Mouse (Mus musculus): ENCODE measurements at regions not wholly inside any gene's neighbourhood (a gene's known extent, or its start where the extent isn't known, plus 50 kb on each side); places are given as distances from the start of the nearest gene placed in this dataset.

DNA sequence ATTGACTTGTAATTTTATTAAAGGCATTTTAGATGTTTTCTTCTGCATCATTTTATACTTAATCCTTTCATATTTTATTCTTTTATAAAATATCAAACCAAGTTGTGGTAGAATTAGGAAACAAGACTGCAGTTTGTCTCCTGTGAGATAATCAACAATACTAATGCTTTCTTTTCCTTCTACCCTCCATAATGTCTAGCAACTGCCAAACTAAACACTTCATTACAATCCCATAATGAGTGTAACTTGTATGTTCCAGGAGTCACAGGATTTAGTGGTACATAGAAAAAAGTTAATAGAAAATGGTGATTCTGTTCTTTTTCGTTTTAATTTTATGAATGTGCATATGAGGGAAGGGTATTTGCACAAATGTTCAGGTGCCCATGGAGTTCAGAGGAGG is 782.4 kb downstream of the Fat4 start:
- no peak for ATAC-seq (ENCODE audit: low FRiP score, low read depth)

DNA sequence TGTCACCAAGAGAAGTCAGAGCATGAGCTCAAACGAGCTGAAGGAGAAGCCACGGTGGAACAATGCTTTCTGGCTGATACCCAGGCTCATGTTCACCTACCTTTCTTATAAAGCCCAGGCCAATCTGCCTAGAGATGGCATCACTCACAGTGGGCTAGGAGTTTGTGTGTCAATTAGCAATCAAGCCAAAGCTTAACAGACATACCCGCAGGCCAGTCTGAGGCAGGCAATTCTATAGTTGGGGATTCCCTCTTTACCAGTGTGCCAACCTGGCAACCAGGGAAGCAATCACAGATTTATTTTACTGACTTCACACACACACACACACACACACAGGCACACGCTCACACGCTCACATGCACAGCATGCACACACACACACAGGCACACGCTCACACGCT is 787.3 kb downstream of the Fat4 start:
- no peaks in the 10 kb centered on the region for H3K9me3 ChIP-seq
- 94% methylated on average over 7 of the region's 7 CpGs for WGBS
- ATAC-seq (ENCODE audit: low FRiP score, low read depth) = no peak
- H3K36me3 ChIP-seq = no peaks in the 10 kb centered on the region
- no peaks in the 10 kb centered on the region for H3K4me1 ChIP-seq
- H3K4me2 ChIP-seq (replicated peaks) = no peak overlapping the region
- no peaks in the 10 kb centered on the region for H3K27me3 ChIP-seq (replicated peaks)
- no peak overlapping the region for H3K9ac ChIP-seq
- no peak overlapping the region for H3K27ac ChIP-seq
- no peak overlapping the region for H3K4me3 ChIP-seq

More for the DNA sequence above, 782.4 kb downstream of the Fat4 start:
- 74% methylated on average over 1 of the region's 1 CpGs for WGBS
- Histone ChIP-seq H3K36me3 (no peaks in the 10 kb centered on the region), H3K4me3 (no peak overlapping the region), H3K9me3 (no peaks in the 10 kb centered on the region), H3K4me2 (replicated peaks) (no peak overlapping the region), H3K27me3 (replicated peaks) (no peaks in the 10 kb centered on the region), H3K27ac (no peak overlapping the region), H3K9ac (no peak overlapping the region), H3K4me1 (no peaks in the 10 kb centered on the region)

DNA sequence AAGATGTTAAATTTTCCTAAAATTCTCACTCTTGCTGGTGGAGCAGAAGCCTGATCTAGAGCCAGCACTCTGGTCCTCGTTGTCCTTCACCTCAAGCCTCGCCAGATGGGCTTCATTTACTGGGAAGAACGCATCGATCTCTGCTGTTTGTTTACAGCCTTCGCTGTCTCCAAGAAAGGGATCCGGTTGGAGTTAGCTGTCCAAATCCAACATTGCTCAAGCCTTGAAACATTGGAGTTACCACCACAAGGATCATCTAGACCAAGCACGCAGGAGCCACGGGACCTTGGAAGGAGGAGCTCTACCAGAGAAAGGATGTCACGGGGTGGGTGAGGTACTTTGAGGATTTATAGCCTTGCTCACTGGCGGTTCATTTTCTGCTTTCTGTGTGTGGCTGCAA is 788.2 kb downstream of the Fat4 start:
- Histone ChIP-seq H3K9me3 (no peaks in the 10 kb centered on the region), H3K27me3 (replicated peaks) (no peaks in the 10 kb centered on the region), H3K36me3 (no peaks in the 10 kb centered on the region), H3K9ac (no peak overlapping the region), H3K4me2 (replicated peaks) (no peak overlapping the region), H3K4me3 (no peak overlapping the region), H3K27ac (no peak overlapping the region), H3K4me1 (no peaks in the 10 kb centered on the region)
- ATAC-seq (ENCODE audit: low FRiP score, low read depth) = no peak
- WGBS = 80% methylated on average over 10 of the region's 10 CpGs

DNA sequence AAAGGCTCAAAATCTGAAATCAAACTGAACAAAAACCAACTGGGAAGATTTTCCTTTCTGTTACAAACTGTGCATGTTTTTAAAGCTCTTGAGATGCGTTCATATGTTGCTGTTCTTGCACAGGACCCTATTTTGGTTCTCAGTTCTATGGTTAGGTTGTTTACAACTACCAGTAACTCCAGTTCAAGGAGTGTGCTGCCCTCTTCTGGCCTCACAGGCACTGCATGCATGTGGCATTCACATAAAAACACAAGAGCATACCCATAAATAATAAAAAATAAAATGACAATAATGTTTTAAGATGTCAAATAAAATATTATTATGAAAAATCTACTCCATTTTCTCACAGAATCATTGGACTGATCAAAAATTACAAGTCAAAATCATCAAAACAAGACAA is 818.9 kb downstream of the Fat4 start:
- H3K9me3 ChIP-seq = peaks cover 7% of the 10 kb centered on the region; the same call in 1 of the 2 replicates
- no peak for ATAC-seq (ENCODE audit: low FRiP score, low read depth)
- H3K27me3 ChIP-seq (replicated peaks) = no peaks in the 10 kb centered on the region
- no peak overlapping the region for H3K4me2 ChIP-seq (replicated peaks)
- WGBS = 81% methylated on average over 1 of the region's 1 CpGs
- no peaks in the 10 kb centered on the region for H3K36me3 ChIP-seq
- no peaks in the 10 kb centered on the region for H3K4me1 ChIP-seq
- no peak overlapping the region for H3K4me3 ChIP-seq
- H3K27ac ChIP-seq = no peak overlapping the region
- no peak overlapping the region for H3K9ac ChIP-seq

DNA sequence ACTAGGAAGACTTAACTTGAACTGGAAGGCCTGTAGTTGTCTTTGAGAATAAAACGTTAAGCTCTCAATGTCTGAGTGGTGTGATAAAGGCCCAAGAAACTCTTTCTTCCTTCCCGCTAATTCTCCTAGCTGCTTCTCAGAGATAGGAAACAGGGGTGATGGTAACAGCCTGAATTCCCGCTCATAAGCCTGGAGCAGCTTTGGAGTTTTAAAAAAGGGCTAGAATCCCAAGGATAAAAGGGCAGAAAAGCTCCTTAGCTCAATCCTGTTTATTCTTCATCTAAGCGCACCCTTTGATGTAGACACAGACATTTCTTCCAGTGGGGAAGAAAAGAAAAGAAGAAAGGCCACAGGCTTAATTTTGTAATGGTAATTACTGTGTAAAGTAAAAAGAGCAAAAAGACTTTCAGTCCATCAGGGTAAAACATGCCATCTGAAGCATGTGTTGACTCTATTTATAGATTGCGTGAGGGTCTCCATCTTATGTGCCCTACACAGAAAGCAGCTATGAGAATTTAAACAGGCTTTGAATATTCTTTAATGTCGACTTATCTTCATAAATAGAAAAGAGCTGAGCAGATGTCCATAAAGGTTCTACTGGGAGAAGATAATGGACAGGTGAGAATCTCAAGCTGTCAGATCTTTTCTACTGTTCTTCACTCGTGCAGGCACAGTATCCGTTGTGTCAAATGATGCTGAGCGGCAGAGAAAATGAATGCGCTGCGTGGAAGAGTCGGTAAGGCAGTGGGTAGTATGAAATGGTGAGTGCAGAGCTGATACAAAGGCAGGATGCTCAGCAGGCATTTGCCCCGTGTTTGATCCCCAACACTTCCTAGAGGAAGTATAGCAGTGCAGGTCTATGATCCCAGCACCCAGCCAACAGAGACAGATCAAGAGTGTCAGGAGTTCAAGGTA is 818.0 kb upstream of the Intu start:
- Histone ChIP-seq H3K4me1 (no peaks in the 10 kb centered on the region), H3K27ac (no peak overlapping the region), H3K4me3 (no peak overlapping the region), H3K4me2 (replicated peaks) (no peak overlapping the region), H3K9me3 (no peaks in the 10 kb centered on the region), H3K27me3 (replicated peaks) (no peaks in the 10 kb centered on the region), H3K9ac (no peak overlapping the region), H3K36me3 (no peaks in the 10 kb centered on the region)
- WGBS = 86% methylated on average over 13 of the region's 13 CpGs
- ATAC-seq (ENCODE audit: low FRiP score, low read depth) = no peak

DNA sequence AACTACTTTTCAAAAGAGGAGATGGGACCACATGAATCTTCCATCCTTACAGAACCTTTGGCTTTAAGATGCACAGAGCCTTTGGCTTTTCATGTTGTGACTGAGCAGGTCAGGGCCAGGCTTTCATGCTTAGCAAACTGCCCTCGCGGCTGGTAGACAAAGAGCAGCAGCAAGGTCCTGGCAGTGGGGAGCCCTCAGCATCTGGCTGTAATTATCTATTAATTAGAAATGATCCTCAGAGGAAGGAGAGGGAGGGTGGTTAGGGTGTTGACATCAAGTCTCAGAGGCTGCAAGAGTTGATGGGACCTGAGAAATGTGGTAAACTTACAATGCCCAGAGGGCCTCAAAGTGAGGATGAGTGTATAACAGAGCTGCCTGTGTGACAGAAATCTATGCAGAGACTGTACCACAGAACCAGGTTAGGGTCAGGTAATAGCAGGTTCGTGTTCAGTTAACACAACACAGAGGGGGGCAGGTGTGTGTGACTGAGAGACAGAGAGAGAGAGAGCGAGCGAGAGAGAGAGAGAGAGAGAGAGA is 817.0 kb upstream of the Intu start:
- Histone ChIP-seq H3K9me3 (no peaks in the 10 kb centered on the region), H3K4me2 (replicated peaks) (no peak overlapping the region), H3K4me3 (no peak overlapping the region), H3K36me3 (no peaks in the 10 kb centered on the region), H3K9ac (no peak overlapping the region), H3K27ac (no peak overlapping the region), H3K27me3 (replicated peaks) (no peaks in the 10 kb centered on the region), H3K4me1 (no peaks in the 10 kb centered on the region)
- 64% methylated on average over 5 of the region's 5 CpGs for WGBS
- ATAC-seq (ENCODE audit: low FRiP score, low read depth) = no peak

DNA sequence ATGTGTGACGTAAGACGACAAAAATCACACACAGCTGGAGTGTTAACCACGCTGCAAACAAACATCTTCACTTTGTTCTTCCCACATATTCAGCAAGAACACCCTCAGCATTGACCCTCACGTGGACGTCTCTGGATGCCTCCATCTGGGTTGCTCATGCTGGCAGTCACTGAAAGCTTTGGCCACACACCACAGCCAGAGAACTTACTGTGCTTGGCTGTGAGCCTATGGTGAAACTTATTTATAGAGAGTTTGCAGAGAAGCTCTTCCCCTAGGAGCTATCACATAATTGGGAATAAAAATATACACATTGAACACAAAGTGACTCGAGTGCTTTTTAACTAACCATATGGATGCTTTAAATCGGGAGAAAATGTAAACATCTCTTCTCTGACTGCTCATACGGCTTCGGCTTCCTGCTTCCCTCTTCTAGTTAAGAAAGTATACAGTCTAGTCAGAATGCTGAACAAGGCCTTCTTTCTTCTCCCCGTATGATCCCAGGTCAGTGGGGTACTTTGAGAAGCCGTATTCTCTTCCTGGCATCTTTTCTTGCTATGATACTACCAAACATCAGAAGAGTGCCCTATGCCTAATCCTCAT is 812.0 kb upstream of the Intu start:
- H3K9ac ChIP-seq = no peak overlapping the region
- no peak overlapping the region for H3K27ac ChIP-seq
- H3K4me1 ChIP-seq = no peaks in the 10 kb centered on the region
- H3K27me3 ChIP-seq (replicated peaks) = no peaks in the 10 kb centered on the region
- no peaks in the 10 kb centered on the region for H3K9me3 ChIP-seq
- H3K4me3 ChIP-seq = no peak overlapping the region
- WGBS = 80% methylated on average over 11 of the region's 11 CpGs
- no peak overlapping the region for H3K4me2 ChIP-seq (replicated peaks)
- no peak for ATAC-seq (ENCODE audit: low FRiP score, low read depth)
- H3K36me3 ChIP-seq = no peaks in the 10 kb centered on the region

DNA sequence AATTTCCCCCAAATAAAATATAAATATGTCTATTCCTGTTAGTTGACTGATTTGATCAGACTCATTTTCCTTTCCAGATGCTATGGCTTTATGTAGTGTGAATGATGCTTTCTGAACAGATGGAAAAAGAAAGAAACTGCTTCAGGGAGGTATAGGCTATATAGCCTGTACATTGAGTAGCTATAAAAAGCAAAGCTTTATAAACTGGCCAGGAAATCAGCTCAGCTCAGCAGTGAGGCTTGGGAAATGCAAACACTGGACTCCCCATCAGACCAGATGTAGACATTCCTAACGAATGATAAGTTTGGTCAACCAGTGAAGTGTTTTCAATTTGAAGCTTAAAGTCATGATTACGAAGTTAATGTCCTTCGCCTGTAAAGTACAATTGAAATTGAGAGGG is 805.3 kb upstream of the Intu start:
- H3K36me3 ChIP-seq = no peaks in the 10 kb centered on the region

DNA sequence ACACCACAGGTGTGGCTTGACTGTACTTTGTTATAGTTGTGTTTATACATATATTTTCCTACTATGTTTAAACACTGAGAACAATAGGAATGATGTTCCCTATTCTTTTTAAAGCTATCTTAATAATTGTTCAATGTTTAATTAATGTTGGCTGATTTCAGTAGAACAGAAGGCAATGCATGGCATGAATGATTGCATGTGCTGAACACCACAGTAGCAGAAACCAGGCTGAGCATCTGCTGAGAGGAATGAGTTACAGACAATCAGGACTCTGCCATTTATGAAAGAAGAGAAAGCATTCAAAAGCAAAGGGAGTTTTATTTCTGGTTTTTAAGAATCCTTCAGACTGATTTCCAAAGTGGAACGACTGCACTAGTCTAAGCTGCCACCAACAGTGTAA is 794.4 kb upstream of the Intu start:
- H3K36me3 ChIP-seq = no peaks in the 10 kb centered on the region
- no peak overlapping the region for H3K9ac ChIP-seq
- no peaks in the 10 kb centered on the region for H3K27me3 ChIP-seq (replicated peaks)
- H3K27ac ChIP-seq = no peak overlapping the region
- H3K4me2 ChIP-seq (replicated peaks) = no peak overlapping the region
- no peaks in the 10 kb centered on the region for H3K9me3 ChIP-seq
- no peak overlapping the region for H3K4me3 ChIP-seq
- H3K4me1 ChIP-seq = no peaks in the 10 kb centered on the region
- WGBS = 67% methylated on average over 1 of the region's 1 CpGs
- no peak for ATAC-seq (ENCODE audit: low FRiP score, low read depth)

More for the DNA sequence above, 805.3 kb upstream of the Intu start:
- H3K4me2 ChIP-seq (replicated peaks) = no peak overlapping the region
- ATAC-seq (ENCODE audit: low FRiP score, low read depth) = no peak
- H3K4me3 ChIP-seq = no peak overlapping the region
- H3K9ac ChIP-seq = no peak overlapping the region
- H3K4me1 ChIP-seq = no peaks in the 10 kb centered on the region
- no peak overlapping the region for H3K27ac ChIP-seq
- no peaks in the 10 kb centered on the region for H3K9me3 ChIP-seq
- no peaks in the 10 kb centered on the region for H3K27me3 ChIP-seq (replicated peaks)
- WGBS = 86% methylated on average over 3 of the region's 3 CpGs

DNA sequence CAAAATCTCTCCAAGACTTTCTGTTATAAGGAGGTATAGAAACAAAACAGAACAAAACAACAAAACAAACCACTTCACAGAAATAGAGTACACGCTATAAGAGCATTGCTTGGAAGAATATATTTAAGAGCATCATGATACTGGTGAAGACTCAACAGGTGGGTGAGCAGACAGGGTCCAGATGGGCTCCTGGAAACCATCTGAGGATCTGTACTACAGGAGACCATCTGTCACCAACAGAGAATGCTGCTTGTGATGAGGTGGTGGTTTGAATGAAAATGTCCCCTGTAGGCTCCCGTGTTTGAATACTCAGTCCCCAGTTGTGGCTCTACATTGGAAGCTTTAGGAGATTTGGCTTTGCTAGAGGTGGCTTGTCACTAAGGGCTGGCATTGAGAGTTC is 785.1 kb upstream of the Intu start:
- H3K36me3 ChIP-seq = no peaks in the 10 kb centered on the region
- H3K9ac ChIP-seq = no peak overlapping the region
- no peak overlapping the region for H3K4me3 ChIP-seq
- no peak for ATAC-seq (ENCODE audit: low FRiP score, low read depth)
- no peaks in the 10 kb centered on the region for H3K4me1 ChIP-seq
- no peaks in the 10 kb centered on the region for H3K9me3 ChIP-seq
- no peak overlapping the region for H3K4me2 ChIP-seq (replicated peaks)
- H3K27me3 ChIP-seq (replicated peaks) = no peaks in the 10 kb centered on the region
- H3K27ac ChIP-seq = no peak overlapping the region
- 85% methylated on average over 2 of the region's 2 CpGs for WGBS

DNA sequence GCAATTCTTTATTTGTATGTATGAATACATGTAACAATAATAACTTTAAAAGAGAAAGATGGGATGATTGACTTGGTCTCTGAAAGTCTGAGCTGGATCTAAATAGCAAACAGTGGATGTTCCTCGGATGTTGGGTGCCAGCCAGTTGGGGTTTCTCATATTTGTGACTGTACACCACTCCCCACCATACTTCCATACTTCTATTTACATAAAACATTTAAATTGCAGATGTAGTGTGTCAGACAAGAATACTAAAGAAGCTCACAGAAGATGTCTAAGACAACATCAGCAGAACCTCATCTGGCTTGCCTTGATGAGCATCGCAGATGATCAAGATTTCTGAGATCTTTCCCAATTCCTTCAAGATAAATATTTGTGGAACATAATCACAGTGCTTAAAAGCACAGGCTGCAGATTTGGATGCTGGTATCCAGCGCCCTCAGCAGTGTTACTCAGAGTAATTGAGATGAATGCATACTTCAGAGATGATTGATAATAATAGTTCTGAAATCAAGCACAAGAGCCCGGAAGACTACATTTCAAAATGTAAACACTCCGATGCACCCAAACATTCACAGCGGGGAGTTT is 762.0 kb upstream of the Intu start:
- Histone ChIP-seq H3K9me3 (no peaks in the 10 kb centered on the region), H3K4me1 (no peaks in the 10 kb centered on the region), H3K9ac (no peak overlapping the region), H3K27ac (no peak overlapping the region), H3K27me3 (replicated peaks) (no peaks in the 10 kb centered on the region), H3K4me2 (replicated peaks) (no peak overlapping the region), H3K36me3 (no peaks in the 10 kb centered on the region), H3K4me3 (no peak overlapping the region)
- no peak for ATAC-seq (ENCODE audit: low FRiP score, low read depth)
- WGBS = 93% methylated on average over 6 of the region's 6 CpGs

DNA sequence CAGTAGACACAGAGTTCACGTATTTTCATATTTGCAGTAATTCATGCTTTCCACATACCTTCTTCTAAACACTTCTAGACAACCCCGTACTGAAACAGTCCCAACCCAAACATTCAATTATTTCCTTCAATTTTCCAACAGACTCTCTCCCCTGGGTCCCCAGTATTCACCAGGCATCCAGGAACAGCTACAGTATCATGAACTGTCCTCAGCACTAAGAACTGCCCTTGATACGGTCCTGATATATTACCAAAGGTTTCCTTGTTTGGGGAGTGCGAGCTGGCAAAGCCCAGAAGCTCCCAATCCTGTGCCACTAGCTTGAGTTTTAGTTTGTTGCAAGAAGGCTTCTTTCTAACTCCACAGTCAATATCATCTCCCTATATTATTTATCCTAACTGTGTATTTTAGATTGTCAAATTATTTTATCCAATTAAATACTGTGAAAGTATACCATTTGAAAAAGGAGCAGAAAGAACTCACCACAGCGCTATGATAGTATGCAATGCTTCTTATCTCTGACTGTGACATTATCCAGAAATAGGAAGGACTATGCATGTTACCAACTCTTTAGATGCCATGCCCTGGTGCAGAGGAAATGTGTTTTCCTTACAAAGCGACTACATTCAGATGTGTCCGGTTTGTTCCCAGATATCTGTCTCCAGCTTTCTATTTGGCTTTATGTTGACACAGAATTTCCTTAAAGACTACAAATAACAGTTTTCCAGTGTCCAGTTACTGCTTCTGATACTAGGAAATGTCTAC is 754.6 kb upstream of the Intu start:
- Histone ChIP-seq H3K9ac (no peak overlapping the region), H3K4me2 (replicated peaks) (no peak overlapping the region), H3K4me3 (no peak overlapping the region), H3K4me1 (no peaks in the 10 kb centered on the region), H3K27ac (no peak overlapping the region), H3K9me3 (no peaks in the 10 kb centered on the region), H3K27me3 (replicated peaks) (no peaks in the 10 kb centered on the region), H3K36me3 (no peaks in the 10 kb centered on the region)
- ATAC-seq (ENCODE audit: low FRiP score, low read depth) = no peak
- 89% methylated on average over 7 of the region's 7 CpGs for WGBS

Data from neural tube, embryonic 12.5 days (tissue).